Mouse (Mus musculus) lung, embryonic 15.5 days (tissue): ENCODE measurements around the gene Atf7ip. TPM values are rescaled to one million over a fixed set of nuclear protein-coding genes. Genes with fewer than 3 reads are reported as not detected.

ENCODE experiments used
- ATAC-seq: fragments of 200-750 bp; cut with Nextera tagmentation; 2 replicates; pipeline ENCODE4 v1.8.0; 2017; ENCODE audit warnings: moderate number of reproducible peaks, borderline replicate concordance; ENCODE audit not compliant: low FRiP score, low TSS enrichment; ENCODE audit errors: extremely low read depth
- H3K27ac ChIP-seq: fragments of 300-500 bp; sonication (generic); 2 replicates; pipeline ENCODE4 v1.5.1; 2015; ENCODE audit warnings: moderate library complexity, mild to moderate bottlenecking, inconsistent platforms
- H3K27me3 ChIP-seq: fragments of 300-500 bp; sonication (generic); 2 replicates; pipeline ENCODE4 v1.6.1; 2015; ENCODE audit warnings: inconsistent platforms
- H3K36me3 ChIP-seq: fragments of 300-500 bp; sonication (generic); 2 replicates; pipeline ENCODE4 v1.6.1; 2015; ENCODE audit warnings: inconsistent platforms
- H3K4me1 ChIP-seq: fragments of 300-500 bp; sonication (generic); 2 replicates; pipeline ENCODE4 v1.6.1; 2015; ENCODE audit warnings: inconsistent platforms
- H3K4me2 ChIP-seq: fragments of 300-500 bp; sonication (generic); 2 replicates; pipeline ENCODE4 v1.6.1; 2015; ENCODE audit warnings: inconsistent platforms, mild to moderate bottlenecking, moderate library complexity
- H3K4me3 ChIP-seq: fragments of 300-500 bp; sonication (generic); 2 replicates; pipeline ENCODE4 v1.5.1; 2015; ENCODE audit warnings: mild to moderate bottlenecking, inconsistent platforms
- H3K9ac ChIP-seq: fragments of 300-500 bp; sonication (generic); 2 replicates; pipeline ENCODE4 v1.6.1; 2015; ENCODE audit warnings: inconsistent platforms
- H3K9me3 ChIP-seq: fragments of 300-500 bp; sonication (generic); 2 replicates; pipeline ENCODE4 v1.6.1; 2016; ENCODE audit warnings: inconsistent platforms
- WGBS: fragments of 180-500 bp; shearing (Covaris S2); methylation state at CpG from one replicate; pipeline ENCODE4 v1.1.7; 2015; 5-methylcytosine and 5-hydroxymethylcytosine counted together
- polyA plus RNA-seq: library from polyadenylated mRNA; unstranded; fragments of >200 nt; fragmentation: Nextera tagmentation; extraction: Ambion mirVana; gene quantifications from 2 replicates; pipeline ENCODE4 v1.2.1, GENCODE M21; 2015

Gene Atf7ip
- polyA plus RNA-seq, 1 experiment from 2014 or later, result 44.9 TPM

DNA sequence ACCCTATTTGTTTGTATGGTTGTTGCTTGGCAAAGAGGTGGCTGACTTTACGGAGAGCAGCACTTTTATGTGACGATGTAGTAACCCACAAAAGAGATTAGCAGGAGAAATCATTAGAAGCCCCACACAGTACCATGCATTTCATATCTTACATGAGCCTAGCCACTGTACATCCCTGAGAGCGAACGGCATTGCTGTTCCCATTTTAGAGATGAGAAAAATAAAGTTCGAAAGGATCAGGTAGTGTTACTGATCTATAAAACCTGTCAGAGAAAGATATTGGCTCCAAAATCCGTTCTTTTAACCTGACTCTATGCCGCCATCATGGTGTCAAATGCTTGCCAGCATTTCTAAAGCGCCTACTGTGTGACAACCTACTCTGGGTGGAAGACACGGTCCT is 36.2 kb upstream of the Atf7ip start:
- no peaks in the 10 kb centered on the region for H3K27me3 ChIP-seq
- ATAC-seq, result no peak
- no peaks in the 10 kb centered on the region for H3K9me3 ChIP-seq
- H3K4me3 ChIP-seq, result no peak overlapping the region
- H3K9ac ChIP-seq, result no peak overlapping the region
- H3K4me1 ChIP-seq, result peaks cover 53% of the 10 kb centered on the region
- peak overlapping the region; percentile 96 for H3K27ac ChIP-seq
- 71% methylated on average over 9 of the region's 9 CpGs for WGBS
- no peaks in the 10 kb centered on the region for H3K36me3 ChIP-seq
- no peak overlapping the region for H3K4me2 ChIP-seq

DNA sequence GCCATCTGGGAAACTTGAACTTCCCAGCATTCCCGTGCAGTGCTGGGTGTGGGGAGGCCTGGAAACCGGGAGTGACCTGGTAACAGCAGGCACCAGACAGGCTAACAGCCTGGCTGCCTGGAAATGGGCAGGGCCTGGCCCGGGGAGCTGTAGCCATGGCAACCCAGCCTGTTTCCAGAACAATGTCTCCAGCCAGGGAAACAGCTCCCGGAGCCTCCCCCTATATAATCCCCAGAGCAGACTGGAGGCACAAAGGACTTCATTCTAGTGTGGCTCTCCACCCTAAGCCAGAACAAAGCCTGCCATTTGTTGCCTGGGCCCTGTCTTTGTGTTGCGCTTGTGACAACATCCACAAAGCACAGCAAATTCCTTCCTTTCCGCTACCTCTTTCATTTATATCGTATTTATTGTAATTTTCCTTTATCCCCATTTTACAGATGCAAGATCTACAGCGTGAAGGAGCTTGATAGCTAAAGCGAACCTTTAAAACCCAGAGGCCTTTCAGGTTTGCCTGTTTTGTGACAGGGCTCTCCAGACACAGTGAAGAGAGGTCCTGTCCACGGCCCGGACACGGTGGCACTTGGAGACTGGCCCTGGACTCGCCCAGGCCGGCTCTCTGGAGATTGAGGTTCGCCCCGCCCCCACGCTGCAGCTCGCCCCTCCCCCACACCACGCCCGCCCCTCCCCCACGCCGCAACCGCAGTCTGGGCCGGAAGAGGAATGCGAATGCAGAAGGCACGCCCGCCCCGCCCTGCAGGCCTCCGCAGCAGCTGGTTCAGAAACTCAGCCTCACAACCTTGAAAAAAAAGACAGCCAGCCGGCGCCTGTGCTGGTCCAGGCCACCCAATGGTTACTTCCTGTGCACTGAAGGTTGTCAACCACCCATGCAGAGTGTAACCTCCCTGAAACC is 35.4 kb upstream of the Atf7ip start:
- H3K4me2 ChIP-seq, result peak overlapping the region; percentile 11

DNA sequence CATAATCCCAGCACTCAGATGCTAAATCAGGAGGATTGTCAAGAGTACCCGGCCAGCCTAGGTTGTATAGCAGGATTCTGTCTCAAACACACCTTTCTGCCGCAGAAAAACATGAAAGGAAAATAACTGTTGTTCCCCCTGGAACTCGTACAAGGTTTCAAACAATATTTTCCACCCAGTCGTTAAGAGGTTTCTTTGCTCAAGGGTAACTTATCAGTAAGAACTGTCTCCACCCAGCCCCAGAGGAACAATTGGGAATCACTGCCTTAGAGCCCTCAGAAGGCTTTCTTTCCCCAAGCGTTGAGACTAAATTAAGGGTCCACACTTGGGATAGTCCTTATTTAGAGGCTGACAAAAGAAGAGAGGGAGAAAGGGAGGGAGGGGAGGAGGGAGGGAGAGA is 34.4 kb upstream of the Atf7ip start:
- no peak for ATAC-seq

More for the DNA sequence above, 35.4 kb upstream of the Atf7ip start:
- 7% methylated on average over 31 of the region's 31 CpGs for WGBS
- H3K9me3 ChIP-seq, result no peaks in the 10 kb centered on the region
- ATAC-seq, result peak; percentile 68
- peak overlapping the region; percentile 96 for H3K27ac ChIP-seq
- H3K4me3 ChIP-seq, result no peak overlapping the region
- no peak overlapping the region for H3K9ac ChIP-seq
- no peaks in the 10 kb centered on the region for H3K27me3 ChIP-seq
- H3K36me3 ChIP-seq, result no peaks in the 10 kb centered on the region
- H3K4me1 ChIP-seq, result peaks cover 53% of the 10 kb centered on the region

DNA sequence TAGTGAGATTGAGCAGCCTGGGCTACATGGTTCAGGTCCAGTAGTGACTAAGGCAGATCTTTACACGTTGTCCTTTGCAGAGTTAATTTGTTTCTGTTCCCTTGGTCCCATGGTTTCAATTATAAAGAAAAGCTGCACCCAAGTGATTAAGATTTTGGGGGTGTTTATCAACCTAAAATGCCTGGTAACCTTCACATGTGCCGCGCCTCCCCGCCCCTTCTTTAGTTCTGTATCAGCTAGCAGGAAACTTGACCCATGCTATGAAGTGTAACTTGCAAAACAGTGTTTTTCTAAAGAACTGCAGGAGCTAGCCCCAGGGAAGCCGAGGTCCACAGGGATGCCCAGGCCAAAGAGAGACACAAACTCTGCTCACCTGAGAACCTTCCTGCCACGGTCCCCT is 33.2 kb upstream of the Atf7ip start:
- no peak for ATAC-seq
- Histone ChIP-seq H3K27ac (no peak overlapping the region), H3K4me1 (peaks cover 33% of the 10 kb centered on the region), H3K27me3 (no peaks in the 10 kb centered on the region), H3K36me3 (no peaks in the 10 kb centered on the region), H3K4me2 (no peak overlapping the region), H3K4me3 (no peak overlapping the region), H3K9me3 (no peaks in the 10 kb centered on the region), H3K9ac (no peak overlapping the region)
- WGBS, result 81% methylated on average over 6 of the region's 6 CpGs

More for the DNA sequence above, 34.4 kb upstream of the Atf7ip start:
- Histone ChIP-seq H3K27me3 (no peaks in the 10 kb centered on the region), H3K4me1 (peaks cover 43% of the 10 kb centered on the region), H3K27ac (peak overlapping the region; percentile 96), H3K36me3 (no peaks in the 10 kb centered on the region), H3K9me3 (no peaks in the 10 kb centered on the region), H3K9ac (no peak overlapping the region), H3K4me3 (no peak overlapping the region), H3K4me2 (no peak overlapping the region)
- 21% methylated on average over 5 of the region's 5 CpGs for WGBS

DNA sequence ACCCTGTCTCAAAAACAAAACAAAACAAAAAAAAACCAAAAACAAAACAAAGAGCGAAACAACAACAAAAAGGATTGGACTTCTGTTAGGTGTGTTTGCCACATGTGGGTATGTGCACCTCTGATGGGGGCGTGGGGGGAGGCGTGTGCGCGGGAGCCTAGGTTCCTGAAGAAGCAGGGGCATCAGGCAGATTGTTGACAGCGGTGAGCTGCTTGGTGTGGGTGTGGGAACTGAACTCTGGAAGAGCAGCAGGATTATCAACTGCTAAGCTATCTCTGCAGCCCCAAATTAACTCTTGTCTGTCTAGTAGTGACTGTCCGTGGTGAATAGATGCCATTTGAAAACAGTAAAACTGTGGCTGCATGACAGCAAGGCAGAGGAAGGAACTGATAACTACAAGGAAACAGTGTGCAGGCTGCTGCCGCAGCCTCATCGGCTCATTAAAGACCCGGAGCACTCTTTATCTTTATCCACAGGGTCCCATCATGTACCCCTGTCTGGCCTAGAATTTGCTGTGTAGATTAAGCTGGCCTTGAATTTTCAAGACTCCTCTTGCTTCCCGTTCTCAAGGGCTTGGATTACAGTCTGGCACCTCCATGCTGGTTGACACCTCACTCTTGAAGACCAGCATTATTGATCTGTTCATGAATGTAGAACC is 32.4 kb upstream of the Atf7ip start:
- no peak overlapping the region for H3K4me2 ChIP-seq
- ATAC-seq, result no peak
- H3K27me3 ChIP-seq, result no peaks in the 10 kb centered on the region
- WGBS, result 66% methylated on average over 11 of the region's 11 CpGs
- no peaks in the 10 kb centered on the region for H3K9me3 ChIP-seq
- peaks cover 28% of the 10 kb centered on the region for H3K4me1 ChIP-seq
- no peaks in the 10 kb centered on the region for H3K36me3 ChIP-seq
- H3K27ac ChIP-seq, result no peak overlapping the region
- H3K4me3 ChIP-seq, result no peak overlapping the region
- H3K9ac ChIP-seq, result no peak overlapping the region

DNA sequence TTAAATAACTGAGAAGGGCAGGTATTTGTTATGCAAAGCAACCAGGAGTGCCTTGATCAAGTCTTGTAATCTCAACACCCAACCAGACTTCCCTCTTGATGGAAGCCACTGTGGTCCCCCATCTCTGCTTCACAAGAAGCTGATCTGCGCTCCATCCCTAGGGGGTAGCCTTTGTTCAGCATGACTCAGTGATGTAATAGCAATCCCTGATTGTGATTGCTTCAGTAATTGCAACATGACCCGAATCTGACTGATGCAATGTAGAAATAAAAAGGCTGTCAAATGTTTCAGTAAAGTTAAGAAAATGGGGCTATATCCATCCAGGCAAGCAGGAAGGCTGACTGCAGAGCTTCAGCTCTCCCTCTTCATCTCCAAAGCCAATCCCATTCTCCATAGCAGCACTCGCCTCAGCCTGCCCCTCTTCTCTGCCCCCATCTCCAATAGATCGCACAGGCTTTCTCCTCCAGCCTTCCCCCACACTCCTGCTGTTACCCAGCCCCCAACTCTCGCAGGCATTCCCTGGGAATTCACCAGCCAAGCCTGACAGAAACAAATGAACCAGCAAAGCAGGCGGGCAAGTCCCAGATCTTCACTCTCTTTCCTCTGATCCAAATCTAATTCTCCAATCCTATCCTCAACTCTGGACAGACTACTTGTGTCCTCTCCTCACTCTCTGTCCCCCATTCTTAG is 30.7 kb upstream of the Atf7ip start:
- WGBS, result 43% methylated on average over 6 of the region's 6 CpGs
- no peak for ATAC-seq

DNA sequence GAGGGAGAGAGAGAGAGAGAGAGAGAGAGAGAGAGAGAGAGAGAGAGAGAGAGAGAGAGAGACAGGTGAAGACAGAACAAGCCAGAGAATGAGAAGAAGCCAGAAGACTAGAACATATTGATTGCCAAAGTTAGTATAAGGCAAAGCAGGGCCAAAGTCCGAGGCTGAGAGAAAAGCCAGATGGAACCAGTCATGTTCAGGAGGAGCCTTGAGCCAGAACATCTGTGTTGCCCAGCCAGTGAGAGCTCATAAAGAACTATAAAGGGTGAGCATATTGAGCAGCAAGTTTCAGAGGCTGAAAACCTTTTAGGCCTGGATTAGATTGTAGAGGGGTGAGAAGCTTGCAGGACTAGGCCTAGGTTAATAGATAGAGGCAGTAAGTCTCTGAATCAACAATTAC is 28.1 kb upstream of the Atf7ip start:
- Histone ChIP-seq H3K4me2 (no peak overlapping the region), H3K36me3 (no peaks in the 10 kb centered on the region), H3K27me3 (no peaks in the 10 kb centered on the region), H3K27ac (no peak overlapping the region), H3K9me3 (peaks cover 6% of the 10 kb centered on the region; the same call in 1 of the 2 replicates), H3K4me1 (no peaks in the 10 kb centered on the region), H3K9ac (no peak overlapping the region), H3K4me3 (no peak overlapping the region)
- 41% methylated on average over 1 of the region's 1 CpGs for WGBS
- ATAC-seq, result 0 out of 2 replicates have a peak, but pooled peaks have one; percentile 62

More for the DNA sequence above, 30.7 kb upstream of the Atf7ip start:
- H3K9ac ChIP-seq, result no peak overlapping the region
- no peak overlapping the region for H3K4me3 ChIP-seq
- no peaks in the 10 kb centered on the region for H3K36me3 ChIP-seq
- H3K27ac ChIP-seq, result no peak overlapping the region
- H3K27me3 ChIP-seq, result no peaks in the 10 kb centered on the region
- H3K4me2 ChIP-seq, result no peak overlapping the region
- H3K9me3 ChIP-seq, result no peaks in the 10 kb centered on the region
- H3K4me1 ChIP-seq, result peaks cover 11% of the 10 kb centered on the region

DNA sequence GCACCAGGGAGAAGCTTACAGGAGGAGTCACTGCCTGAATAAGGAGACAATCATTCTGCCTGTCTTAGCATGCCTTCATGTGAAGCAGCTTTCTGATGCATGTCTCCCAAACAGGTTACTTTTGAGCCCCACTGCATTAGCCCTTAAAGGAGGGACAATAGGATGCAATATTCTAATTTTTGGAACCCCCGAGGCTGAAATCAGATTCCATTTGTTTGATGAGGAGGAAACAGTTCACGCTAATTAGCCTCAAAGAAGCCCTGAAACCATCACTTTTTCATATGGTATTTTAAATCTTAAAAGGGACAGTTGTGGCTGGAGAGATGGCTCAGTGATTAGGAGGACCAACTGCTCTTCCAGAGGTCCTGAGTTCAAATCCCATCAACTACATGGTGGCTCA is 22.4 kb upstream of the Atf7ip start:
- no peaks in the 10 kb centered on the region for H3K27me3 ChIP-seq
- H3K4me2 ChIP-seq, result no peak overlapping the region
- no peak overlapping the region for H3K4me3 ChIP-seq
- H3K4me1 ChIP-seq, result no peaks in the 10 kb centered on the region
- peaks cover 6% of the 10 kb centered on the region; the same call in 1 of the 2 replicates for H3K9me3 ChIP-seq
- no peak for ATAC-seq
- H3K9ac ChIP-seq, result no peak overlapping the region
- no peak overlapping the region for H3K27ac ChIP-seq
- no peaks in the 10 kb centered on the region for H3K36me3 ChIP-seq
- 91% methylated on average over 2 of the region's 2 CpGs for WGBS

DNA sequence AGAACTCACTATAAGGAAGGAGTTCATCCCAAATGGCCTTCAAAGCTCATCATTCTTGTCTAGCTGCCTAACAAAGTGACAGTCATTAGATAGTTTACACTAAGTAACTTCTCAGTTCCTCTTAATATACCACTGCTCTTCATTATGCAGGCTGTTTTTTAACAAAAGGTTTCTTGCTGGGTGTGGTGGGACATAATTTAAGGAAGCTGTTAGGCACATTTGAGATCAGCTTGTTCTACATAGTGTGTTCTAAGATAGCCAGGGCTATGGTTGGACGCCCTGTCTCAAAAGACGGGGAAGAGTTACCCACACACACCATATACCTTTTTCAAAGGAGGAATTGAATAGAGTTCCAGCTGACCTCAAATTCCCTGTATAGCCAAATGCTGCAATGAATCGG is 21.9 kb upstream of the Atf7ip start:
- Histone ChIP-seq H3K9me3 (peaks cover 6% of the 10 kb centered on the region; the same call in 1 of the 2 replicates), H3K9ac (no peak overlapping the region), H3K27ac (no peak overlapping the region), H3K4me2 (no peak overlapping the region), H3K4me3 (no peak overlapping the region), H3K27me3 (no peaks in the 10 kb centered on the region), H3K36me3 (no peaks in the 10 kb centered on the region), H3K4me1 (no peaks in the 10 kb centered on the region)
- no peak for ATAC-seq
- 90% methylated on average over 3 of the region's 3 CpGs for WGBS

DNA sequence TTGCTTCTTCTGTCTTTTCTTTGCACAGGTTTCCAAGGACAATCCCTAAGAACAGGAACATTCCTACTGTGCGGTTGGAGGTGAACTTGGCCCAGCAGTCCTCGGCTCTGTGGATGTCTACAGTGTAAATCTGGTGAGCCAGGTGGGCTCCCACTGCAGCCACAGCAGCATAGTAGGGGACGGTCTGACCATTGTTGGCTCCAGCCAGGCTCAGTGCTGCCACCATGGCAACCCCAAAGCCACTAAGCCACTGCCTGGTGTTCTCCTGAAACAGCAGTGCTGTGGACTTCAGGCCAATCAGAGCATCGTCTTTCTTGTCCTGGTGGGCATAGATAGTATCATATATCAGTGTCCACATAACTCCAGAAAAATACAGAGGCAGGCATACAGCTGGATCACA is 19.8 kb upstream of the Atf7ip start:
- WGBS, result 75% methylated on average over 4 of the region's 4 CpGs
- H3K27me3 ChIP-seq, result no peaks in the 10 kb centered on the region
- ATAC-seq, result no peak
- H3K4me2 ChIP-seq, result no peak overlapping the region
- H3K27ac ChIP-seq, result no peak overlapping the region
- H3K36me3 ChIP-seq, result no peaks in the 10 kb centered on the region
- no peak overlapping the region for H3K9ac ChIP-seq
- peaks cover 7% of the 10 kb centered on the region; the same call in 1 of the 2 replicates for H3K4me1 ChIP-seq
- H3K4me3 ChIP-seq, result no peak overlapping the region
- peaks cover under 1% of the 10 kb centered on the region; the same call in 1 of the 2 replicates for H3K9me3 ChIP-seq

DNA sequence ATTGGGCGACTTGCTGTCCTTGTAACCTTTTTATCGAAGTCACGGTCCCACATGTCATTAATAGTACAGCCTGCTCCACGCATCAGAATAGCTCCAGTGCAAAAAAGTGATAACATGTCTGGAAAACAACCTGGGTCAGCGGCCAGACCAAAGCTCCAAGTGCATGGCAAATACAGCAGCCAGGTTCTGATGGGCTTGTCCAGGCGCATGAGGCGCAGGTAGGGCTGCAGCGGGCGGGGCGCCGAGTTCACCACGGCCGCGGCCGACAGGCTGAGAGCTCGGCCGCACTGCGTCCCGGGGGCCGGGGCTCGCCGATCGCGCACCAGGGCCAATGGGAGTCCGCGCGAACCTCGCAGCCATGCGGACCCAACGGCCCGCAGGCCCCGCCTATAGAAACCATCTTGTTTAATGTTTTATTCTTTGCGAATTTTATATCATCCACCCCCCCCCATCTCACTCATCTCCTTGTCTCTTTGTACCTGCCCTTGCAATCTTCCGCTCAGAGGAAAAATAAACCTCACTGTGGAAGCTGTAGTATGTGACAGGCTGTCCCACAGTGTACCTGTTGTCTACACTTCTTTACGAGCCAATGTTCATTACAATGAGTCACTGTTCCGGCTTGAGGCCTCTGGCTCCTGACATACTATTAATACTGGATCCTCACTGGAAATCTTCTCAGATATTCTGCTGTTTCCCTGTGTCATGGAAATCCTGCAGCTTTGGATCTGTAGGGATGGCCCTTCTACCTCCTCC is 19.0 kb upstream of the Atf7ip start:
- 49% methylated on average over 34 of the region's 36 CpGs for WGBS
- H3K27me3 ChIP-seq, result no peaks in the 10 kb centered on the region
- H3K9ac ChIP-seq, result no peak overlapping the region
- H3K4me2 ChIP-seq, result peak overlapping the region; percentile 39
- ATAC-seq, result peak; percentile 60; the same call in 1 of the 2 replicates
- peaks cover 7% of the 10 kb centered on the region; the same call in 1 of the 2 replicates for H3K4me1 ChIP-seq
- H3K4me3 ChIP-seq, result peak overlapping the region; percentile 2; the same call in 1 of the 2 replicates
- no peaks in the 10 kb centered on the region for H3K9me3 ChIP-seq
- no peaks in the 10 kb centered on the region for H3K36me3 ChIP-seq
- no peak overlapping the region for H3K27ac ChIP-seq
